Mouse (Mus musculus) embryo, embryonic 9.5 days (tissue): ENCODE measurements at regions not wholly inside any gene's neighbourhood (a gene's known extent, or its start where the extent isn't known, plus 50 kb on each side); places are given as distances from the start of the nearest gene placed in this dataset.
A peak's percentile ranks its signal among the peaks of the same experiment; 100 is the strongest.

Experiments used
- DNase-seq: peaks from one replicate; pipeline ENCODE4 v3.0.0-alpha.2; 2017; ENCODE audit errors: extremely low spot score

GRCm38 (mm10) chr6:53765302-53765701, 55.3 kb downstream of the Tril start:
- DNase-seq = no peak

- no peak for DNase-seq
Measured at GRCm38 (mm10) chr6:53762586-53762985, 58.0 kb downstream of the Tril start.

GRCm38 (mm10) chr6:53760651-53761058, 60.0 kb downstream of the Tril start:
- DNase-seq = peak; percentile 53

- no peak for DNase-seq
Measured at GRCm38 (mm10) chr6:53759686-53760306, 60.8 kb downstream of the Tril start.

GRCm38 (mm10) chr6:53754366-53754765, 66.3 kb downstream of the Tril start:
- DNase-seq = no peak

GRCm38 (mm10) chr6:53750539-53750938, 70.1 kb downstream of the Tril start:
- DNase-seq = no peak
